Mouse (Mus musculus): ENCODE results near the gene Gtf2a1l. TPM values are rescaled to one million over a fixed set of nuclear protein-coding genes. Genes with fewer than 3 reads are reported as not detected.

Gtf2a1l gene
- 0.14 TPM in 1 of 2 replicates, not detected in the other for polyA plus RNA-seq (2014; fragmentation: Nextera tagmentation; extraction: Ambion mirVana)

DNA sequence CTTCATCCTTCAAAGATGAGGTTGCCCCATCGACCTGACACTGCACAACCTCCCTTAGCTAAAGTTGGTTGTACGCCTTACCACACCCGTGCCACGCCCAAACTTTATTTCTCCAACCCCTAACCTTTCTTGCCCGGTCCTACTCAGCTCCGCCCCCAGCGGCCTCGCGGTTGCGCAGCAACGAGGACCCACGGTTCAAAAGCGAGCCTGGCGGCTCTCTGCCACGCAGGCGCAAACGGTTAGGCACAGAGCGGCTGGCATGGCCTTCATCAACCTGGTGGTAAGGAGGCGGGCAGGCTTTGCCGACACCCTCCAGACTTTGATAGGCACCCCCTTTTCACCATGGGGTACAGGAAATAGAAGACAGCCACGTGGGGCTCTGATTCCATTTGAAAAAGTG lies at the start of gene Gtf2a1l:
Gene Gtf2a1l (plus strand): TSS at position 209 of the 400 bp plus-strand sequence.
- WGBS = 21% methylated on average over 21 of the region's 21 CpGs
- ATAC-seq (replicated peaks; ENCODE audit: low FRiP score) = peak; percentile 49; the same call in 1 of the 2 replicates
- Histone ChIP-seq H3K4me3 (ENCODE audit: low read depth, low read length) (no peak within 1 kb of the TSS), H3K36me3 (ENCODE audit: control insufficient read depth, insufficient read depth, low read length) (no peaks in the 10 kb centered on the region), H3K27me3 (replicated peaks; ENCODE audit: control insufficient read depth, insufficient read depth, low read length) (no peaks in the 10 kb centered on the region), H3K4me1 (replicated peaks; ENCODE audit: control insufficient read depth, insufficient read depth, low read length) (no peaks in the 10 kb centered on the region), H3K9me3 (ENCODE audit: control insufficient read depth, low read length) (no peaks in the 10 kb centered on the region), H3K9ac (ENCODE audit: low read depth, low read length) (no peak within 1 kb of the TSS), H3K4me2 (peak within 1 kb of the TSS; percentile 50), H3K27ac (ENCODE audit: low read depth, low read length) (no peak within 1 kb of the TSS)
- peak; percentile 35 for DNase-seq (ENCODE audit: low spot score)

DNA sequence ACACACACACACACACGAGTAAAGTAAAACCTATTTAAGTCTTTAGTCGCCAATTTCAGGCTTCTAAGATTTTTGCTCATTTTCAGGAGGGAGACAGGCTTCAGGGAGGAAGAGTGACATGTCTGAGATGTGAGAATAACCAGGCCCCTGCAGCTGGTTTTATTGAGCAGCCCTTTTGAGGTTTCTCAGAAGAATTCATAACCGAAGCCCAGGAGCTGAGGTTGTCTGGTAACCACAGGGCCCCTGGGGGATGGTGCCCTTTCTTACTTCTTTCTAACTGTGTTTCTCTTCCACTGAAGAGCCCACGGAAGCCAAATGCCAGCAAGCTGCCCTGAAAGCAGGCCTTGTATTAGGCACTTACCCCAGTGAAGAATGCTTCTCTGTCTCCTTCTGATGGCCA lies 47.5 kb upstream of the Gtf2a1l start:
- 74% methylated on average over 4 of the region's 4 CpGs for WGBS
- H3K27ac ChIP-seq (ENCODE audit: low read depth, low read length) = no peak overlapping the region

DNA sequence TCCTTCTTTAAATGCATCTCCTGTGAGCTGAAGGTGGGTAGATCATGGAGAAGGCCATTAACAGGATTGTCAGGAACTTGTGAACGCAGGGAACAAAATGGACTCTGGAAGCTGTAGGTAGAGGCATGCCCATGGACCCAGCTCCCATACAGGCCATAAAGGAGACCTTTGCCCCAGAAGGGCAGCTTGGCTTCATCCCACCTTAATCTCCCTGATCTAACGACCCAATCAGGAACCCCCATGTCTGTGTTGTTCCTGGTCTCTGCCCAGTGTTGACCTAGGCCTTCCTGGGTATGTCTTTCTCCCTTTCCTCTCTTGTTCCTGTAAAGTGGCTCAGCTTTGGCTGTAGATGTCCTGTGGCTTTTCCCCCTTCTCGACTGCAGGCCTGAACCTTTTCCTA lies 47.1 kb upstream of the Gtf2a1l start:
- no peaks in the 10 kb centered on the region for H3K9me3 ChIP-seq (ENCODE audit: control insufficient read depth, low read length)
- no peak overlapping the region for H3K9ac ChIP-seq (ENCODE audit: low read depth, low read length)
- no peak overlapping the region for H3K27ac ChIP-seq (ENCODE audit: low read depth, low read length)
- 72% methylated on average over 3 of the region's 3 CpGs for WGBS
- DNase-seq (ENCODE audit: low spot score) (no peak), ATAC-seq (replicated peaks; ENCODE audit: low FRiP score) (no peak)
- H3K4me1 ChIP-seq (replicated peaks; ENCODE audit: control insufficient read depth, insufficient read depth, low read length) = 0 out of 2 replicates have a peak, but pooled peaks cover 2% of the 10 kb centered on the region
- no peak overlapping the region for H3K4me3 ChIP-seq (ENCODE audit: low read depth, low read length)
- no peak overlapping the region for H3K4me2 ChIP-seq
- no peaks in the 10 kb centered on the region for H3K27me3 ChIP-seq (replicated peaks; ENCODE audit: control insufficient read depth, insufficient read depth, low read length)
- H3K36me3 ChIP-seq (ENCODE audit: control insufficient read depth, insufficient read depth, low read length) = peaks cover 4% of the 10 kb centered on the region; the same call in 1 of the 2 replicates

More for the DNA sequence above, 47.5 kb upstream of the Gtf2a1l start:
- Histone ChIP-seq H3K4me2 (no peak overlapping the region), H3K9me3 (ENCODE audit: control insufficient read depth, low read length) (no peaks in the 10 kb centered on the region), H3K4me3 (ENCODE audit: low read depth, low read length) (no peak overlapping the region), H3K4me1 (replicated peaks; ENCODE audit: control insufficient read depth, insufficient read depth, low read length) (0 out of 2 replicates have a peak, but pooled peaks cover 2% of the 10 kb centered on the region), H3K36me3 (ENCODE audit: control insufficient read depth, insufficient read depth, low read length) (peaks cover 4% of the 10 kb centered on the region; the same call in 1 of the 2 replicates), H3K9ac (ENCODE audit: low read depth, low read length) (no peak overlapping the region), H3K27me3 (replicated peaks; ENCODE audit: control insufficient read depth, insufficient read depth, low read length) (no peaks in the 10 kb centered on the region)
- DNase-seq (ENCODE audit: low spot score) (peak; percentile 26), ATAC-seq (replicated peaks; ENCODE audit: low FRiP score) (no peak)

DNA sequence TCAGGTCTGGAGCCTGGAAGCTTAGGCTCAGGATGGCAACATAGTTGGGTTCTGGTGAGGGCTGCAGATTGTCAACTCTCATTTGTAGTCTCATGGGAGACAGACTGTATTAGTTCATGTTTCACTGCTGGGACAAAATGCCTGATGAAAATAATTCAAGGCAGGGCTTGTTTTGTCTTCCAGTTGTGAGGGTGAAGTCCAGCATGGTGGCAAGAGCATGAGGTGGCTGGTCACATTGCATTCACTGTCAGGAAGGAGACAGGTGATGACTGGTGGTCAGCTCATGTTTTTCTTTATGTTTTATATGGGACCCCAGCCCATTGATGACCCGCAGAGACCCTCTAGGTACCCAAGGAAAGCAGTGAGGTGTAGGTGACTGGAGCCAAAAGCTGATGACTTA lies 45.7 kb upstream of the Gtf2a1l start:
- Histone ChIP-seq H3K9me3 (ENCODE audit: control insufficient read depth, low read length) (no peaks in the 10 kb centered on the region), H3K4me1 (replicated peaks; ENCODE audit: control insufficient read depth, insufficient read depth, low read length) (peaks cover 2% of the 10 kb centered on the region; the same call in 1 of the 2 replicates), H3K27ac (ENCODE audit: low read depth, low read length) (no peak overlapping the region), H3K27me3 (replicated peaks; ENCODE audit: control insufficient read depth, insufficient read depth, low read length) (no peaks in the 10 kb centered on the region), H3K4me2 (no peak overlapping the region), H3K36me3 (ENCODE audit: control insufficient read depth, insufficient read depth, low read length) (peaks cover 4% of the 10 kb centered on the region; the same call in 1 of the 2 replicates), H3K4me3 (ENCODE audit: low read depth, low read length) (no peak overlapping the region), H3K9ac (ENCODE audit: low read depth, low read length) (no peak overlapping the region)
- WGBS = 79% methylated on average over 1 of the region's 1 CpGs
- DNase-seq (ENCODE audit: low spot score) (no peak), ATAC-seq (replicated peaks; ENCODE audit: low FRiP score) (no peak)

DNA sequence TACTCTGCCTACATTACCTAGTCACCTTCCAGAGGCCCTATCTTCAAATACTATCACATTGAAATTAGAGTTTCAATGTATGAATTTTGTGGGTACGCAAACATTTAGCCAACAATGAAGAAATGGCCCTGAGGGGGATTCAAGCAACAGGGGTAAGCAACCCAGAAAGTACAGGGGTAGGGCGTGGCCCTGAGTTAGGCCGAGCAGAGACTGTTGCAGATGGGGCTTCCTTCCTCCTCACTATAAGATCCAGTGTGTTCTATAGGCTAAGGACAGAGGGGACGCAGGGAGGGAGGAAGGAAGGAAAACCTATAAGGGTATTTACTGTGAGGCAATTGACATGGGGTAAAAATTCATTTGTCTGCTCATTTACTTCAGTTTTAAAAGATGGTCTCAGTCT lies 44.1 kb upstream of the Gtf2a1l start:
- no peak overlapping the region for H3K4me2 ChIP-seq
- H3K4me1 ChIP-seq (replicated peaks; ENCODE audit: control insufficient read depth, insufficient read depth, low read length) = peaks cover 9% of the 10 kb centered on the region
- H3K27ac ChIP-seq (ENCODE audit: low read depth, low read length) = no peak overlapping the region
- H3K9me3 ChIP-seq (ENCODE audit: control insufficient read depth, low read length) = no peaks in the 10 kb centered on the region
- peaks cover 4% of the 10 kb centered on the region; the same call in 1 of the 2 replicates for H3K36me3 ChIP-seq (ENCODE audit: control insufficient read depth, insufficient read depth, low read length)
- WGBS = 82% methylated on average over 4 of the region's 4 CpGs
- H3K27me3 ChIP-seq (replicated peaks; ENCODE audit: control insufficient read depth, insufficient read depth, low read length) = no peaks in the 10 kb centered on the region
- peak; percentile 15 for DNase-seq (ENCODE audit: low spot score)
- no peak for ATAC-seq (replicated peaks; ENCODE audit: low FRiP score)
- H3K4me3 ChIP-seq (ENCODE audit: low read depth, low read length) = no peak overlapping the region
- no peak overlapping the region for H3K9ac ChIP-seq (ENCODE audit: low read depth, low read length)

DNA sequence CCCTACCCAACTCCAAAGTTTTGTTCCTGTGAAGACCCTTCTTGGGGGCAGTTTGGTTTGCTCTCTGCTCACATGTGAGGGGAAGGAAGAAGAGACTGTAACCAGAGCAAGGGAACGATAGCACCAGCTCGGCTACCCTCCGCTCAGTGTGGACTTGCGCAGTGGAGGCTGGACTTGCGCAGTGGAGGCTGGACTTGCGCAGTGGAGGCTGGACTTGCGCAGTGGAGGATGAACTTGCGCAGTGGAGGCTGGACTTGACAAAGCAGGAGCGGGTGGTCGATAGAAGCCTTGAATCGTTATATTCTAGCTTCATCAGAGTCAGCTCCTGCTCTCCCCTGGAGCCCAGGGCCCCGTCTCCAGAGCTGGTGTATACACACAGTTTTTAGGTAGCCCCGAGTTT lies 43.1 kb upstream of the Gtf2a1l start:
- no peaks in the 10 kb centered on the region for H3K9me3 ChIP-seq (ENCODE audit: control insufficient read depth, low read length)
- ATAC-seq (replicated peaks; ENCODE audit: low FRiP score) (no peak), DNase-seq (ENCODE audit: low spot score) (peak; percentile 28)
- no peak overlapping the region for H3K27ac ChIP-seq (ENCODE audit: low read depth, low read length)
- H3K9ac ChIP-seq (ENCODE audit: low read depth, low read length) = no peak overlapping the region
- peaks cover 4% of the 10 kb centered on the region; the same call in 1 of the 2 replicates for H3K36me3 ChIP-seq (ENCODE audit: control insufficient read depth, insufficient read depth, low read length)
- no peak overlapping the region for H3K4me2 ChIP-seq
- no peak overlapping the region for H3K4me3 ChIP-seq (ENCODE audit: low read depth, low read length)
- 85% methylated on average over 13 of the region's 13 CpGs for WGBS
- H3K4me1 ChIP-seq (replicated peaks; ENCODE audit: control insufficient read depth, insufficient read depth, low read length) = peaks cover 12% of the 10 kb centered on the region
- H3K27me3 ChIP-seq (replicated peaks; ENCODE audit: control insufficient read depth, insufficient read depth, low read length) = no peaks in the 10 kb centered on the region

DNA sequence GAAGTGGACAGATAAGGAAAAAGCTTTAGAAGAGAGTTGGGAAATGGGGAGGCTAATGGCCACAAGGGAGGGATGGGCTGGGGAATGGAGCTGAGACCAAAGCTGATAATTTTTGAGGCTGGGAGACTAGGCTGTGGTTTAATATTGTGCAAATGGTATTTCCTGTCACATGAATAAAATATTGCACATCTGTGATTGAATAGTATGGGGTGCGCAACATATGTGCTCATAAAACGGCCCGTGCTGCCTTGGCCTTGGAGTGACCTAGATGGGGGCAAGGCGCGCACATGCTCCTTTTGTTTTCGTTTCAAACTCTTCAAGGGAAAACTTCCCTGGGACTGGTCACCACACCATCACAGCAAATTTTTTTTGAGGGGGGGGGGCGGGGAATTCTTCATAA lies 42.5 kb upstream of the Gtf2a1l start:
- Histone ChIP-seq H3K4me1 (replicated peaks; ENCODE audit: control insufficient read depth, insufficient read depth, low read length) (peaks cover 12% of the 10 kb centered on the region), H3K27ac (ENCODE audit: low read depth, low read length) (peak overlapping the region; percentile 20), H3K4me3 (ENCODE audit: low read depth, low read length) (no peak overlapping the region), H3K9ac (ENCODE audit: low read depth, low read length) (no peak overlapping the region), H3K36me3 (ENCODE audit: control insufficient read depth, insufficient read depth, low read length) (peaks cover 4% of the 10 kb centered on the region; the same call in 1 of the 2 replicates), H3K4me2 (no peak overlapping the region), H3K9me3 (ENCODE audit: control insufficient read depth, low read length) (no peaks in the 10 kb centered on the region), H3K27me3 (replicated peaks; ENCODE audit: control insufficient read depth, insufficient read depth, low read length) (no peaks in the 10 kb centered on the region)
- DNase-seq (ENCODE audit: low spot score) (peak; percentile 29), ATAC-seq (replicated peaks; ENCODE audit: low FRiP score) (no peak)
- 68% methylated on average over 7 of the region's 7 CpGs for WGBS

DNA sequence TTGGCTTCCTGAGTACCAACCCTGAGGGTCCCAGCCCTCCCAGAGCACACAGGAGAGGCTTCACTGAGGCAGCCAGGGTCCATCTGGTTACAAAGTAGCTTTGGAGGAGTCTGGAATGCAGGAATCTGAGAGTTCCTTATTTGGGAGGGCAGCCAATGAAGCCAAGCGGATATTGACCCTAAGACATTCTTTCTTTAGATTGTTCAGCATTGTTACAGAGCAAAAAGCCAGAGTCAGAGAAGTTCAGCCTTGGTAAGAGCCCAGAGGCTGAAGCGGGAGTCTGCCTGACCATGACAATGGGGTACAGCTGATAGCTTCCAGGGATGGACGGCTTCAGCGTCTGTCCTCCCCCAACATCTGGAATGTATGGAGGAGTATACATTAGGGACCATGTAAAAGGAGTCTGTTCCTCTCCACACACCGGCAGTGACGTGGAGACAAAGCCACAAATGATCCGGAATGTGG lies 42.1 kb upstream of the Gtf2a1l start:
- Histone ChIP-seq H3K9me3 (ENCODE audit: control insufficient read depth, low read length) (no peaks in the 10 kb centered on the region), H3K27me3 (replicated peaks; ENCODE audit: control insufficient read depth, insufficient read depth, low read length) (no peaks in the 10 kb centered on the region), H3K27ac (ENCODE audit: low read depth, low read length) (peak overlapping the region; percentile 20), H3K9ac (ENCODE audit: low read depth, low read length) (no peak overlapping the region), H3K4me1 (replicated peaks; ENCODE audit: control insufficient read depth, insufficient read depth, low read length) (peaks cover 12% of the 10 kb centered on the region), H3K4me3 (ENCODE audit: low read depth, low read length) (no peak overlapping the region), H3K36me3 (ENCODE audit: control insufficient read depth, insufficient read depth, low read length) (peaks cover 4% of the 10 kb centered on the region; the same call in 1 of the 2 replicates), H3K4me2 (no peak overlapping the region)
- WGBS = 63% methylated on average over 7 of the region's 7 CpGs
- peak; percentile 21; the same call in 1 of the 2 replicates for ATAC-seq (replicated peaks; ENCODE audit: low FRiP score)
- no peak for DNase-seq (ENCODE audit: low spot score)

DNA sequence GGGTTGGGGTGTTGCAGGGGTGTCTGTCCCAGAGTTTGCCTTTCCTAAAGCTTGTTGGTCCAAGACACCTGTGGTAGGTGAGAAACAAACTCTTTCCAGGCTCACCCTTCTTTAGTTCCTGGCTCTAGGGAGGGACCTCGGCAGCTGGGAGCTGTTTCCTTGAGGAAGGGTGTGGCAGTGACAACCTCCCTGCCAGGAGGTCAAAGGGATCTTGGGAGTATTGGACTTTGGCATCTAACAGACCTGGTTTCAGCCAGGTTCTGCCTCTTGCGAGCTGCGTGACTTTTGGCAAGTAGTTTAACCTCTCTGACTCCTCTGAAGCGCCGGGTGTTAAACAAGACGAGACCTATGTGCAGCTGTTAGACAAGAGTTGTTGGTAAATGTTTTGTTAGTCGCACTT lies 41.3 kb upstream of the Gtf2a1l start:
- Histone ChIP-seq H3K27me3 (replicated peaks; ENCODE audit: control insufficient read depth, insufficient read depth, low read length) (no peaks in the 10 kb centered on the region), H3K9ac (ENCODE audit: low read depth, low read length) (no peak overlapping the region), H3K36me3 (ENCODE audit: control insufficient read depth, insufficient read depth, low read length) (peaks cover 4% of the 10 kb centered on the region; the same call in 1 of the 2 replicates), H3K4me1 (replicated peaks; ENCODE audit: control insufficient read depth, insufficient read depth, low read length) (peaks cover 12% of the 10 kb centered on the region), H3K4me2 (peak overlapping the region; percentile 20; the same call in 1 of the 2 replicates), H3K27ac (ENCODE audit: low read depth, low read length) (peak overlapping the region; percentile 20; the same call in 1 of the 2 replicates), H3K9me3 (ENCODE audit: control insufficient read depth, low read length) (no peaks in the 10 kb centered on the region), H3K4me3 (ENCODE audit: low read depth, low read length) (no peak overlapping the region)
- no peak for ATAC-seq (replicated peaks; ENCODE audit: low FRiP score)
- 68% methylated on average over 7 of the region's 7 CpGs for WGBS
- DNase-seq (ENCODE audit: low spot score) = peak; percentile 27
